Mouse (Mus musculus) G1E (cell line): ENCODE measurements around the gene Enpp3.

Source experiments
- CTCF ChIP-seq: IDR thresholded peaks from 2 replicates; pipeline ENCODE4 v1.5.1; 2012; ENCODE audit warnings: low read depth, low read length, inconsistent platforms, mixed read lengths
- GATA1 ChIP-seq: IDR thresholded peaks from 2 replicates; pipeline ENCODE4 v1.6.1; 2012; ENCODE audit warnings: borderline replicate concordance, low read length, inconsistent platforms, mixed read lengths
- GATA2 ChIP-seq: IDR thresholded peaks from 2 replicates; pipeline ENCODE4 v1.6.1; 2012; ENCODE audit warnings: low read depth, low read length, inconsistent platforms, borderline replicate concordance
- POLR2AphosphoS5 ChIP-seq: IDR thresholded peaks from 2 replicates; pipeline ENCODE4 v1.6.1; 2012; ENCODE audit warnings: low read depth, low read length, inconsistent platforms; ENCODE audit not compliant: insufficient replicate concordance
- TAL1 ChIP-seq: conservative IDR thresholded peaks from 2 replicates; pipeline ENCODE4 v1.6.1; 2012; ENCODE audit warnings: low read depth, low read length, inconsistent platforms, mixed read lengths

DNA sequence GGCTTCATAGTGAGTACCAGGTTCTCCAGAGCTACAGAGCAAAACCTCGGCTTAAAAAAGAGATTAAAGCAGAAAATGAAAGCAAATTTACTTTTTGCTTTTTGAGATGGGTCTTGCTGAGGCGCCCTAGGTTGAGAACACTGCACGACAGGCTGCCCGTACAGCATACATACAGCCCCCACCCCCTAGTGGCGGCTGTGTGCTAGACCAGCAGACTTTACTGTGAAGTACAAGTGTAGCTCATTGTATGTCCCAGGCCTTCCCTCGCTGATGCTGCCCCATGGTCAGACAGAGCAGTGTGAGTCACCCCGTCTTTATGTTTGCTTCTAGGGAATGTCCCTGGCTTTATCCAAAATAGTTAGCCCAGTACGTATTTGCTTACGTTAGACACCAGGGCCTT, 43.4 kb upstream of the Enpp3 start:
- TF ChIP-seq CTCF (peak; percentile 28; the same call in 1 of the 2 replicates), GATA1 (no peak), POLR2AphosphoS5 (no peak), TAL1 (no peak), GATA2 (no peak)
